Comparison of ENCODE assay signal across 8 mouse cellular contexts in genomic region chr8:13624863-13625262, GRCm38 (mm10). TPM values are rescaled to one million over a fixed set of nuclear protein-coding genes. Genes with fewer than 3 reads are reported as not detected.
DNase-seq lines count a peak whose midpoint lies in the region; ATAC-seq and TF ChIP-seq lines count a peak whose summit lies in the region.
"Had no signal": no experiment of that assay in that cellular context is flagged by ENCODE, and none has a peak within 500 bp of the region (broad histone marks: within the 10 kb centered on the region; RNA-seq: fewer than 3 reads in every experiment).

No protein-coding gene starts in this region.

- H3K27ac ChIP-seq in MEL (ENCODE audit: control insufficient read depth, low read depth, low read length), result no peak overlapping the region
- H3K27ac ChIP-seq in embryonic facial prominence, embryonic 10.5 days (replicated peaks), result peak overlapping the region; percentile 82; the same call in 1 of the 2 replicates
- H3K27ac ChIP-seq in limb, embryonic 15.5 days, result peak overlapping the region; percentile 82

- H3K4me2 ChIP-seq in limb, embryonic 15.5 days, result no peak overlapping the region
- H3K4me2 ChIP-seq: midbrain, embryonic 12.5 days had no signal

- H3K9ac ChIP-seq in MEL (ENCODE audit: control insufficient read depth, low read depth, low read length, poor library complexity, severe bottlenecking), result no peak overlapping the region
- H3K9ac ChIP-seq in limb, embryonic 15.5 days, result no peak overlapping the region
- H3K9ac ChIP-seq: midbrain, embryonic 12.5 days had no signal

- H3K9me3 ChIP-seq in MEL (replicated peaks; ENCODE audit: insufficient read depth, low read length), result no peaks in the 10 kb centered on the region
- peaks cover 6% of the 10 kb centered on the region; the same call in 1 of the 2 replicates for H3K9me3 ChIP-seq in embryonic facial prominence, embryonic 10.5 days
- H3K9me3 ChIP-seq in limb, embryonic 15.5 days, result no peaks in the 10 kb centered on the region
- H3K9me3 ChIP-seq: midbrain, embryonic 12.5 days had no signal

- no peaks in the 10 kb centered on the region; a peak in 1 of 4 replicates for H3K4me1 ChIP-seq in MEL (ENCODE audit: control insufficient read depth in 1 of 2, insufficient read depth in 2 of 2, low read length in 2 of 2)
- H3K4me1 ChIP-seq in embryonic facial prominence, embryonic 10.5 days, result peaks cover 39% of the 10 kb centered on the region
- H3K4me1 ChIP-seq in limb, embryonic 15.5 days, result peaks cover 52% of the 10 kb centered on the region

- no peak for TF ChIP-seq POLR2A in MEL (IDR thresholded peaks at IDR 0.05; ENCODE audit: control insufficient read depth in 1 of 2, insufficient read depth in 1 of 2, low read depth in 1 of 2, low read length in 2 of 2, poor library complexity in 1 of 2)

- TF ChIP-seq EP300 in MEL (IDR thresholded peaks at IDR 0.05; ENCODE audit: low read depth in 1 of 2, low read length in 2 of 2), result no peak

- no peaks in the 10 kb centered on the region for H3K27me3 ChIP-seq in MEL (ENCODE audit: control insufficient read depth in 1 of 2, insufficient read depth in 2 of 2, low read length in 2 of 2)
- no peaks in the 10 kb centered on the region for H3K27me3 ChIP-seq in embryonic facial prominence, embryonic 10.5 days (replicated peaks; ENCODE audit: low read depth, poor library complexity, severe bottlenecking)
- H3K27me3 ChIP-seq in limb, embryonic 15.5 days, result no peaks in the 10 kb centered on the region
- H3K27me3 ChIP-seq: midbrain, embryonic 12.5 days had no signal

- no peaks in the 10 kb centered on the region for H3K36me3 ChIP-seq in MEL (ENCODE audit: control insufficient read depth in 1 of 2, insufficient read depth in 2 of 2, low read length in 2 of 2)
- peaks cover 12% of the 10 kb centered on the region for H3K36me3 ChIP-seq in embryonic facial prominence, embryonic 10.5 days (replicated peaks)
- 0 out of 2 replicates have a peak, but pooled peaks cover 3% of the 10 kb centered on the region for H3K36me3 ChIP-seq in limb, embryonic 15.5 days

- peak; percentile 70 for DNase-seq in 3T3-L1 (ENCODE audit: low read depth, low spot score)
- DNase-seq in MEL (ENCODE audit: low read depth, low spot score), result peak; percentile 32
- DNase-seq in embryonic facial prominence, embryonic 10.5 days (ENCODE audit: low spot score), result peak; percentile 54
- DNase-seq in heart, postnatal 4 days, result peak; percentile 47
- peak; percentile 73 to 83 for DNase-seq in right cerebral cortex, adult 2 months (ENCODE audit: low spot score in 2 of 2)
- no peak for DNase-seq in urinary bladder, postnatal 4 days (ENCODE audit: low spot score in 2 of 2)

- 38% methylated on average over 11 of the region's 11 CpGs for WGBS in embryonic facial prominence, embryonic 10.5 days
- 19% methylated on average over 11 of the region's 11 CpGs for WGBS in limb, embryonic 15.5 days

- no peak for TF ChIP-seq RAD21 in MEL (IDR thresholded peaks at IDR 0.05; ENCODE audit: low read depth, low read length)

- H3K4me3 ChIP-seq in MEL (ENCODE audit: control insufficient read depth in 1 of 2, insufficient read depth in 1 of 2, low read depth in 2 of 2, low read length in 2 of 2), result no peak overlapping the region
- no peak overlapping the region for H3K4me3 ChIP-seq in embryonic facial prominence, embryonic 10.5 days
- no peak overlapping the region for H3K4me3 ChIP-seq in limb, embryonic 15.5 days
- H3K4me3 ChIP-seq: midbrain, embryonic 12.5 days had no signal

- no peak for ATAC-seq in limb, embryonic 15.5 days (ENCODE audit: insufficient number of reproducible peaks, low FRiP score, low TSS enrichment, low read depth)

- no peak for TF ChIP-seq CTCF in MEL (IDR thresholded peaks at IDR 0.05 in 2 of 3, conservative IDR thresholded peaks at IDR 0.05 in 1 of 3; ENCODE audit: control insufficient read depth in 1 of 3, insufficient read depth in 1 of 3, low read depth in 2 of 3, low read length in 3 of 3, poor library complexity in 1 of 3, severe bottlenecking in 1 of 3)

- H3K79me2 ChIP-seq in MEL (ENCODE audit: control insufficient read depth, insufficient read depth, low read length, poor library complexity), result no peaks in the 10 kb centered on the region

TF ChIP-seq in MEL, 35 proteins besides CTCF, POLR2A, EP300 and RAD21:
- no peak for TF ChIP-seq USF1 (IDR thresholded peaks at IDR 0.05; ENCODE audit: low read depth, low read length)
- TF ChIP-seq ELF1 (IDR thresholded peaks at IDR 0.05; ENCODE audit: low read depth, low read length), result no peak
- TF ChIP-seq GATA1 (IDR thresholded peaks at IDR 0.05; ENCODE audit: low read depth, low read length), result no peak
- TF ChIP-seq CHD1 (IDR thresholded peaks at IDR 0.05; ENCODE audit: low read depth, low read length), result no peak
- 0 out of 2 replicates have a peak, but pooled peaks have one; percentile 29 for TF ChIP-seq ETS1 (IDR thresholded peaks at IDR 0.05; ENCODE audit: low read depth, low read length)
- TF ChIP-seq NRF1 (IDR thresholded peaks at IDR 0.05; ENCODE audit: insufficient read depth, low read depth, low read length, poor library complexity, severe bottlenecking), result no peak
- TF ChIP-seq NELFE (IDR thresholded peaks at IDR 0.05; ENCODE audit: low read depth, low read length), result no peak
- no peak for TF ChIP-seq MYB (IDR thresholded peaks at IDR 0.05; ENCODE audit: low read depth, low read length)

RNA-seq across cellular contexts. Expression of gene Rasa3, which starts 52.5 kb away (rescaled TPM):
- total RNA-seq in MEL (2012; rRNA removed), result 18.3 and 22.4 TPM in 2 replicates
- 10 to 100 TPM in 1 of 2 experiments, not detected in 1; 28.0 TPM for polyA plus RNA-seq in MEL (2012; ENCODE audit: insufficient read depth in 1 of 2, insufficient read length in 2 of 2, low read depth in 1 of 2, low replicate concordance in 2 of 2, missing spikeins in 1 of 2)
- 26.3 and 27.3 TPM in 2 replicates for polyA plus RNA-seq in embryonic facial prominence, embryonic 10.5 days (2016; fragmentation: Nextera tagmentation; extraction: Ambion mirVana)
- 10 to 100 TPM; 27.4 to 31.1 TPM for total RNA-seq in heart, postnatal 4 days (2021)
- polyA plus RNA-seq in limb, embryonic 15.5 days (2015; fragmentation: Nextera tagmentation; extraction: Ambion mirVana), result 32.3 and 35.5 TPM in 2 replicates

Comparison
In these comparisons a context has a peak if more than half of its experiments do, and no peak if none do; other contexts are left out.
1. DNase-seq: peak in 3T3-L1 (single experiment), MEL (single experiment), embryonic facial prominence, embryonic 10.5 days (single experiment), heart, postnatal 4 days (single experiment) and right cerebral cortex, adult 2 months (2 of 2); none in urinary bladder, postnatal 4 days (0 of 2).